Mouse (Mus musculus): Measurements from ENCODE around the gene Sars. TPM values are rescaled to one million over a fixed set of nuclear protein-coding genes. Genes with fewer than 3 reads are reported as not detected.

Gene Sars
- 100 to 1,000 TPM; 168 to 202 TPM for total RNA-seq (2021)
- long read RNA-seq, experiment 1, transcript Sars-201 (11 exons, 3,570 nt): major isoform, 107 of 119 reads
- long read RNA-seq, experiment 1, partial matches to known transcripts: 4 of 119 reads
- long read RNA-seq, experiment 1, other reads (novel, unspliced or antisense): 3 of 119 reads
- long read RNA-seq, experiment 2, transcript Sars-201 (11 exons, 3,570 nt): major isoform, 286 of 321 reads
- long read RNA-seq, experiment 2, transcript Sars-202 (12 exons, 1,866 nt): minor isoform, 8 of 321 reads
- long read RNA-seq, experiment 2, partial matches to known transcripts: 20 of 321 reads
- long read RNA-seq, experiment 2, other reads (novel, unspliced or antisense): 6 of 321 reads

GRCm38 (mm10) chr3:108444698-108445365 is at the start of gene Sars:
Gene Sars (minus strand): TSS chr3:108445209.
- peak; percentile 88 to 90 for DNase-seq (ENCODE audit: low spot score in 2 of 2)

GRCm38 (mm10) chr3:108489968-108490367 is 45.0 kb upstream of the Sars start:
- no peak for DNase-seq (ENCODE audit: low spot score in 2 of 2)

- no peak for DNase-seq (ENCODE audit: low spot score in 2 of 2)
These were observed 39.7 kb upstream of the Sars start for GRCm38 (mm10) chr3:108484749-108485148.

- DNase-seq (ENCODE audit: low spot score in 2 of 2): no peak
These were observed 33.8 kb upstream of the Sars start for GRCm38 (mm10) chr3:108478800-108479199.

GRCm38 (mm10) chr3:108476761-108477619 is 32.0 kb upstream of the Sars start:
- no peak for DNase-seq (ENCODE audit: low spot score in 2 of 2)

GRCm38 (mm10) chr3:108475496-108475895 is 30.5 kb upstream of the Sars start:
- DNase-seq (ENCODE audit: low spot score in 2 of 2): no peak

GRCm38 (mm10) chr3:108474969-108475368 is 30.0 kb upstream of the Sars start:
- no peak for DNase-seq (ENCODE audit: low spot score in 2 of 2)

GRCm38 (mm10) chr3:108467760-108468159 is 22.8 kb upstream of the Sars start:
- no peak for DNase-seq (ENCODE audit: low spot score in 2 of 2)

GRCm38 (mm10) chr3:108466425-108466824 is 21.4 kb upstream of the Sars start:
- peak; percentile 33 to 62 for DNase-seq (ENCODE audit: low spot score in 2 of 2)

- DNase-seq (ENCODE audit: low spot score in 2 of 2): no peak
These were observed 13.9 kb upstream of the Sars start for GRCm38 (mm10) chr3:108458866-108459265.

- DNase-seq (ENCODE audit: low spot score in 2 of 2): no peak
These were observed 13.4 kb upstream of the Sars start for GRCm38 (mm10) chr3:108458380-108458779.

- no peak for DNase-seq (ENCODE audit: low spot score in 2 of 2)
These were observed 9.2 kb upstream of the Sars start for GRCm38 (mm10) chr3:108454172-108454571.

- DNase-seq (ENCODE audit: low spot score in 2 of 2): no peak
These were observed 7.0 kb upstream of the Sars start for GRCm38 (mm10) chr3:108451969-108452368.

- no peak for DNase-seq (ENCODE audit: low spot score in 2 of 2)
These were observed 327 bp upstream of the Sars start for GRCm38 (mm10) chr3:108445366-108445705.

- DNase-seq (ENCODE audit: low spot score in 2 of 2): peak; percentile 35 to 38
These were observed 980 bp downstream of the Sars start for GRCm38 (mm10) chr3:108444029-108444428.

- no peak for DNase-seq (ENCODE audit: low spot score in 2 of 2)
These were observed 8.7 kb downstream of the Sars start for GRCm38 (mm10) chr3:108436380-108436714.

- DNase-seq (ENCODE audit: low spot score in 2 of 2): no peak
These were observed 9.2 kb downstream of the Sars start for GRCm38 (mm10) chr3:108435701-108436379.

- no peak for DNase-seq (ENCODE audit: low spot score in 2 of 2)
These were observed 11.0 kb downstream of the Sars start for GRCm38 (mm10) chr3:108433881-108434495.

GRCm38 (mm10) chr3:108433188-108433880 is 11.7 kb downstream of the Sars start:
- no peak for DNase-seq (ENCODE audit: low spot score in 2 of 2)

GRCm38 (mm10) chr3:108432542-108433187 is 12.3 kb downstream of the Sars start:
- DNase-seq (ENCODE audit: low spot score in 2 of 2): no peak
